Mouse (Mus musculus) ES-E14 (cell line): ENCODE measurements around the gene Ear1. TPM values are rescaled to one million over a fixed set of nuclear protein-coding genes. Genes with fewer than 3 reads are reported as not detected.
"Not testable (repeated sequence)": the region's sequence is repeated elsewhere in the genome, so short reads cannot be mapped to it uniquely, and the experiment has no call there.

ENCODE experiments used
- DNase-seq: peaks from one replicate; pipeline ENCODE4 v3.0.0-alpha.2; 2013; ENCODE audit warnings: low read depth, low spot score
- H3K27ac ChIP-seq: 2 replicates; pipeline ENCODE4 v1.5.1; 2012; ENCODE audit warnings: low read depth, mild to moderate bottlenecking, low read length, moderate library complexity, mixed read lengths; ENCODE audit not compliant: poor library complexity, insufficient read depth, severe bottlenecking
- H3K36me3 ChIP-seq: 2 replicates; pipeline ENCODE4 v1.6.1; 2012; ENCODE audit warnings: mild to moderate bottlenecking, low read length, moderate library complexity, mixed read lengths; ENCODE audit not compliant: control insufficient read depth, poor library complexity, insufficient read depth, severe bottlenecking
- H3K4me1 ChIP-seq, 2 experiments: fragments of 150-350 bp in 1 of 2; sonication (generic) in 1 of 2; 2 replicates each; pipeline ENCODE4 v1.6.1; 2012; ENCODE audit warnings: low read length in 2 of 2, mild to moderate bottlenecking in 1 of 2, mixed read lengths in 1 of 2; ENCODE audit not compliant: control insufficient read depth in 2 of 2, insufficient read depth in 2 of 2, poor library complexity in 1 of 2
- H3K4me3 ChIP-seq, 2 experiments: fragments of 150-350 bp in 1 of 2; sonication (generic) in 1 of 2; 2 replicates each; pipeline ENCODE4 v1.5.1; 2012; ENCODE audit warnings: low read length in 2 of 2, low read depth in 1 of 2, mild to moderate bottlenecking in 1 of 2, mixed read lengths in 1 of 2; ENCODE audit not compliant: insufficient read depth in 1 of 2, poor library complexity in 1 of 2, severe bottlenecking in 1 of 2
- H3K9ac ChIP-seq: 2 replicates; pipeline ENCODE4 v1.6.1; 2012; ENCODE audit warnings: low read depth, mild to moderate bottlenecking, low read length, mixed read lengths; ENCODE audit not compliant: poor library complexity, insufficient read depth, severe bottlenecking
- H3K9me3 ChIP-seq: fragments of 150-350 bp; sonication (generic); 2 replicates; pipeline ENCODE4 v1.6.1; 2012; ENCODE audit warnings: low read depth, mild to moderate bottlenecking, low read length; ENCODE audit not compliant: control insufficient read depth, insufficient read depth
- in situ Hi-C, 2 experiments: fragments of 600-800 bp; cut with MboI; formaldehyde crosslinking; loops; one replicate each; pipeline ENCODE4 v1.15.1; 2025; ENCODE audit warnings: low sequenced_read_pairs in 2 of 2, inconsistent platforms in 1 of 2; ENCODE audit not compliant: unreplicated experiment in 2 of 2
- total RNA-seq: library from RNA; depleted of rRNA; stranded (reverse); fragments of 300-350 nt; gene quantifications from 2 replicates; pipeline ENCODE4 v1.2.3, GENCODE M21; 2012

Gene Ear1
- total RNA-seq, 1 experiment: not detected

DNA sequence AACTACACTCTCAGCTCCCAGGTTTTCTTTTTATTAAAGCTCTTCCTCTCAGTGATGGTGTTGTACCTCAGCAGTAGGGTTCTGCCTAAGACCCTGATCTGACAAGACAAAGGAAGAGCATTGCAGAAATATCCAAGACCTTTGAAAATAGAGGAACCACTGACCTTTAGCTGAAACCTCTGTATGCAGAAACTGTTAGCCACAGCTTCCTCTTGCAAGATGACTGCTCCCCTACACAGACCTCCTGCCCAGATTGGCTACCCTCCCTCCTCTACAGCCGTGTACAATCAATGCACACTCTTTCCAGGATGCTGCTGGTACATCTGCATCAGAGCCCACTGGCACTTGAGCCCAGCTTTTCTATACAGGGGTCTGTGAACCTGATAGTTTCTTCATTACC lies 44.9 kb downstream of the Ear1 start:
- H3K9ac ChIP-seq, H3K4me1 ChIP-seq, DNase-seq, H3K36me3 ChIP-seq, H3K4me3 ChIP-seq, H3K9me3 ChIP-seq, in situ Hi-C loops, H3K27ac ChIP-seq: not testable (repeated sequence)

GRCm38 (mm10) chr14:43824176-43824575 lies 51.1 kb downstream of the Ear1 start:
- H3K36me3 ChIP-seq, H3K27ac ChIP-seq, H3K4me3 ChIP-seq, H3K4me1 ChIP-seq, DNase-seq, H3K9ac ChIP-seq, in situ Hi-C loops, H3K9me3 ChIP-seq: not testable (repeated sequence)

GRCm38 (mm10) chr14:43821869-43822268 lies 53.4 kb downstream of the Ear1 start:
- H3K4me1 ChIP-seq, H3K4me3 ChIP-seq, DNase-seq, H3K9ac ChIP-seq, H3K27ac ChIP-seq, in situ Hi-C loops, H3K36me3 ChIP-seq, H3K9me3 ChIP-seq: not testable (repeated sequence)

- H3K4me1 ChIP-seq, H3K36me3 ChIP-seq, H3K9ac ChIP-seq, H3K9me3 ChIP-seq, in situ Hi-C loops, H3K4me3 ChIP-seq, H3K27ac ChIP-seq: not testable (repeated sequence)
- peak; percentile 80 for DNase-seq
Measured at GRCm38 (mm10) chr14:43812458-43812857, 62.9 kb downstream of the Ear1 start.

DNA sequence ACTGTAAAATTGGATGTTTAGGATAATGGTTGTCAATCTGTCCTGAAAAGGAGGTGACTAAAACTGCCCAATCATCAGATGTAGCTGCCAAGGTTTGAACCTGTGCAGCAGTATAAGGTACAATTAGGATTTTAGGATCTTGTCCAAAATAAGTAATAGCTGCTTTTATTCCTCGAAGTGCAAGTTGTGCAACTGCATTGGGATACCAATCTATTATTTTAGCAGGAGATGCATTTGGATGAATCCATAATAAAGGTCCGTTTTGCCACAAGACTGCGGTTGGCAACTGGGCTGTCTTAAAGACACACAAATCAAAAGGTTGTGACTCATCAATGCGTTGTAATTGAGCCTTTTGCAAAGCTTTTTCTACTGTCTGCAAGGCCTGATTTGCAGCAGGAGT lies 67.2 kb downstream of the Ear1 start:
- H3K9ac ChIP-seq, H3K9me3 ChIP-seq, in situ Hi-C loops, H3K27ac ChIP-seq, H3K4me3 ChIP-seq, H3K4me1 ChIP-seq, H3K36me3 ChIP-seq, DNase-seq: not testable (repeated sequence)

- H3K9ac ChIP-seq, H3K36me3 ChIP-seq, H3K27ac ChIP-seq, DNase-seq, H3K9me3 ChIP-seq, H3K4me3 ChIP-seq, in situ Hi-C loops, H3K4me1 ChIP-seq: not testable (repeated sequence)
Measured at GRCm38 (mm10) chr14:43804435-43804834, 70.9 kb downstream of the Ear1 start.

DNA sequence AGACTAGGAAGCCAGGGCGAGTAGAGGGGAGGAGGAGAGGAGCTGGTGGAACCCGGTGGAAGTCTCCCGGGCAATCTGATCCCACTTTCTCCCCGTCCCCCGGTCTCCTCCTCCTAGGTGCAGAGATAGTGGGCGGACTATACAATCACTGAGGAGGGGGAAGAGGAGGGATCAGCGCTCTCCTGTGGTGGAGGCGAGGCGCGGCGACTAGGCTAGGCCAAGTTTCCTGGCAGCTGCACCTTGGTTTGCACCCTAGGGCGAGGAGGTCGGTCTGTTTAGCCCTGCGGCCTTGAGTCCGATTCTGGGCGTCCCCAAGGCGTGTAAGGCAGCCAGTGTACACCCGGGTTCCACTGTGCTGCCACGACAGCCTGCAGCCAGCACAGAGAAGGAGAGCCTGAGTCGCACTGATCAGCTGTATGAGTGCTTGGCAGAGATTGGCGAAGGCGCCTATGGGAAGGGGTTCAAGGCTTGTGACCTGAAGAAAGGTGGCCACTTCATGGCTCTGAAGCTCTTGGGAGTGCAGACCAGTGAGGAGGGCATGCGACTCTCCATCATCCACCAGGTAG lies 78.3 kb downstream of the Ear1 start:
- in situ Hi-C loops: not testable (repeated sequence)

More for the DNA sequence above, 78.3 kb downstream of the Ear1 start:
- peak; percentile 8 for DNase-seq
- not testable (repeated sequence) for H3K36me3 ChIP-seq, H3K4me1 ChIP-seq, H3K9me3 ChIP-seq, H3K27ac ChIP-seq
- 0 out of 2 replicates have a peak overlapping the region, but pooled peaks have one; percentile 1 for H3K9ac ChIP-seq
- peak overlapping the region; percentile 22 to 44; a peak in 2 of 4 replicates for H3K4me3 ChIP-seq
